Mouse (Mus musculus): ENCODE measurements around the gene Nkx1-2. TPM values are rescaled to one million over a fixed set of nuclear protein-coding genes. Genes with fewer than 3 reads are reported as not detected.

The Nkx1-2 gene
- total RNA-seq, 1 experiment, result 0.80 TPM

DNA sequence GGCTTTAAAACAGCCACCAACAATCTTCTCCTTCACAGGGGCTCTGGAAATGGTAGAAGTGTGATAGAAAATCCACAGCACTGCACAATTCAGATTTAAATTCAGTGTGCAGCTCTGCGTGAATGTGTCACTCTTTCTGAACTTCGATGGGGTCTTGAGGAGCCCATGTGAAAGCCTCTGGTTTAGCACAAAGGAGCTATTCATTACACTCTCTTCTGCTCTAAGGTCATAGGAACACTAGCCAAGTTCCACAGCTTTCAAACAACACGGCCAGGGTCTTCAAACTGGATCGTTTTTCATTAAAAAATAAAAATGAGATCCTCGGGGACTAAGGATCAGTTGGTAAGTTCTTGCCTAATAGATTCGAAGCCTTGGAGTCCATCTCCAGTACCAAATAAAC, 26.2 kb downstream of the Nkx1-2 start:
- TF ChIP-seq HCFC1 (IDR thresholded peaks at IDR 0.05; ENCODE audit: borderline replicate concordance, insufficient read depth, low read length), result no peak
- no peak for TF ChIP-seq MAFK (IDR thresholded peaks at IDR 0.05; ENCODE audit: insufficient read depth, low read depth, low read length)
- no peak for TF ChIP-seq CHD2 (IDR thresholded peaks at IDR 0.05; ENCODE audit: low read depth, low read length)
- TF ChIP-seq ZNF384 (IDR thresholded peaks at IDR 0.05; ENCODE audit: low read depth, low read length), result no peak
- no peak for TF ChIP-seq ZC3H11A (IDR thresholded peaks at IDR 0.05; ENCODE audit: borderline replicate concordance, low read depth, low read length)
- H3K4me1 ChIP-seq (ENCODE audit: control insufficient read depth in 2 of 2, insufficient read depth in 2 of 2, low read length in 2 of 2, poor library complexity in 1 of 2), result no peaks in the 10 kb centered on the region
- in situ Hi-C loops (cut with MboI; ENCODE audit: low sequenced_read_pairs in 2 of 2, unreplicated experiment in 2 of 2), result no loop called here
- H3K27ac ChIP-seq (ENCODE audit: insufficient read depth, low read depth, low read length, poor library complexity, severe bottlenecking), result no peak overlapping the region
- peaks cover 6% of the 10 kb centered on the region; the same call in 1 of the 2 replicates for H3K36me3 ChIP-seq (ENCODE audit: control insufficient read depth, insufficient read depth, low read length, poor library complexity, severe bottlenecking)
- no peak for DNase-seq (ENCODE audit: low read depth, low spot score)
- no peak overlapping the region for H3K4me3 ChIP-seq (ENCODE audit: insufficient read depth in 1 of 2, low read depth in 1 of 2, low read length in 2 of 2, poor library complexity in 1 of 2, severe bottlenecking in 1 of 2)
- H3K9me3 ChIP-seq (ENCODE audit: control insufficient read depth, insufficient read depth, low read depth, low read length), result no peaks in the 10 kb centered on the region
- no peak overlapping the region for H3K9ac ChIP-seq (ENCODE audit: insufficient read depth, low read depth, low read length, poor library complexity, severe bottlenecking)

DNA sequence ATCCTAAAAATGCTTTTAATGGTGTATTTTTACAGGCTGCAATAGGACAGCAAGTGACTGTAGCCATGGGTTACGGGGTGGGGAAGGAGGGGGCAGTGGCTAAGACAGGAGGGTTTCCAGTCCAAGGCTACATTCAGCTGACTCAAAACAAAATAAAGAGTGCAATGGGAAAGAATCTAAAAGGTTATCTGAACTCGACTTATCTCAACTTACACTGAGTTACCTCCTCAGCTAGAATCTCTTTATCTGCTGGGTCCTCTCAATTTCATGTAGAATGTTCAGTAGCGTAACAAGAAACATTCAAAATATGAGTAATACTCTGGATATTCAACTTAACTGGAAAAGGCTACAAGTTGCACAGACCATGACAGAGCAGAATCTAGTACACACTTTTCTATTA, 26.7 kb downstream of the Nkx1-2 start:
- in situ Hi-C loops (cut with MboI; ENCODE audit: low sequenced_read_pairs in 2 of 2, unreplicated experiment in 2 of 2), result no loop called here
- no peak for TF ChIP-seq ZNF384 (IDR thresholded peaks at IDR 0.05; ENCODE audit: low read depth, low read length)
- TF ChIP-seq HCFC1 (IDR thresholded peaks at IDR 0.05; ENCODE audit: borderline replicate concordance, insufficient read depth, low read length), result no peak
- TF ChIP-seq CHD2 (IDR thresholded peaks at IDR 0.05; ENCODE audit: low read depth, low read length), result no peak
- no peak for TF ChIP-seq MAFK (IDR thresholded peaks at IDR 0.05; ENCODE audit: insufficient read depth, low read depth, low read length)
- no peak for TF ChIP-seq ZC3H11A (IDR thresholded peaks at IDR 0.05; ENCODE audit: borderline replicate concordance, low read depth, low read length)

GRCm38 (mm10) chr7:132571481-132571880, 28.0 kb downstream of the Nkx1-2 start:
- Histone ChIP-seq H3K27ac (ENCODE audit: insufficient read depth, low read depth, low read length, poor library complexity, severe bottlenecking) (no peak overlapping the region), H3K9ac (ENCODE audit: insufficient read depth, low read depth, low read length, poor library complexity, severe bottlenecking) (no peak overlapping the region), H3K4me3 (ENCODE audit: insufficient read depth in 1 of 2, low read depth in 1 of 2, low read length in 2 of 2, poor library complexity in 1 of 2, severe bottlenecking in 1 of 2) (no peak overlapping the region), H3K9me3 (ENCODE audit: control insufficient read depth, insufficient read depth, low read depth, low read length) (no peaks in the 10 kb centered on the region), H3K4me1 (ENCODE audit: control insufficient read depth in 2 of 2, insufficient read depth in 2 of 2, low read length in 2 of 2, poor library complexity in 1 of 2) (no peaks in the 10 kb centered on the region), H3K36me3 (ENCODE audit: control insufficient read depth, insufficient read depth, low read length, poor library complexity, severe bottlenecking) (peaks cover 8% of the 10 kb centered on the region)
- TF ChIP-seq ZNF384 (IDR thresholded peaks at IDR 0.05; ENCODE audit: low read depth, low read length) (no peak), MAFK (IDR thresholded peaks at IDR 0.05; ENCODE audit: insufficient read depth, low read depth, low read length) (no peak), HCFC1 (IDR thresholded peaks at IDR 0.05; ENCODE audit: borderline replicate concordance, insufficient read depth, low read length) (no peak), CHD2 (IDR thresholded peaks at IDR 0.05; ENCODE audit: low read depth, low read length) (no peak)
- in situ Hi-C loops (cut with MboI; ENCODE audit: low sequenced_read_pairs in 2 of 2, unreplicated experiment in 2 of 2), result no loop called here
- no peak for DNase-seq (ENCODE audit: low read depth, low spot score)

More for the DNA sequence above, 26.7 kb downstream of the Nkx1-2 start:
- Histone ChIP-seq H3K9ac (ENCODE audit: insufficient read depth, low read depth, low read length, poor library complexity, severe bottlenecking) (no peak overlapping the region), H3K4me1 (ENCODE audit: control insufficient read depth in 2 of 2, insufficient read depth in 2 of 2, low read length in 2 of 2, poor library complexity in 1 of 2) (no peaks in the 10 kb centered on the region), H3K4me3 (ENCODE audit: insufficient read depth in 1 of 2, low read depth in 1 of 2, low read length in 2 of 2, poor library complexity in 1 of 2, severe bottlenecking in 1 of 2) (no peak overlapping the region), H3K36me3 (ENCODE audit: control insufficient read depth, insufficient read depth, low read length, poor library complexity, severe bottlenecking) (peaks cover 7% of the 10 kb centered on the region; the same call in 1 of the 2 replicates), H3K27ac (ENCODE audit: insufficient read depth, low read depth, low read length, poor library complexity, severe bottlenecking) (no peak overlapping the region), H3K9me3 (ENCODE audit: control insufficient read depth, insufficient read depth, low read depth, low read length) (no peaks in the 10 kb centered on the region)
- no peak for DNase-seq (ENCODE audit: low read depth, low spot score)

DNA sequence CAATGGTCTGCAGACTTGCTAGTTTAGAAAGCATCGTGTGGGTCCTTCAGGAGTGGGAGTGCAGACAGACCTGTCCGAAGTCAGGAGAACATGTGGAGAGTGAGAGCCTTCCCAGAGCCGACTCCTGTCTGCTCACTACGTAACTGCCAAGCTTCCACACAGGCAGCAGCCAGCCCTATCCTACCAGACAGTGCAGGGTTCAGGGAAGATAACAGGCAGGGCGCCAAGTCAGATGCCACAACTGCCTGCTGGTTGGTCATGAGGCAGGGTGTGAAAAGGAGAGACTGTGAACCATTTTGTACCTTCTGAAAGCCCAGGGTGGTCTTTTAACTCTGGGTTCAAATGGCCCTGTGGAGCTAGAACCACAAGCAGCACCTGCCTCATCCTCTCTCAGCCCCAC, 29.4 kb downstream of the Nkx1-2 start:
- in situ Hi-C loops (cut with MboI; ENCODE audit: low sequenced_read_pairs in 2 of 2, unreplicated experiment in 2 of 2), result no loop called here
- TF ChIP-seq ZC3H11A (IDR thresholded peaks at IDR 0.05; ENCODE audit: borderline replicate concordance, low read depth, low read length) (no peak), ZNF384 (IDR thresholded peaks at IDR 0.05; ENCODE audit: low read depth, low read length) (no peak), HCFC1 (IDR thresholded peaks at IDR 0.05; ENCODE audit: borderline replicate concordance, insufficient read depth, low read length) (no peak), MAFK (IDR thresholded peaks at IDR 0.05; ENCODE audit: insufficient read depth, low read depth, low read length) (no peak), CHD2 (IDR thresholded peaks at IDR 0.05; ENCODE audit: low read depth, low read length) (no peak)

DNA sequence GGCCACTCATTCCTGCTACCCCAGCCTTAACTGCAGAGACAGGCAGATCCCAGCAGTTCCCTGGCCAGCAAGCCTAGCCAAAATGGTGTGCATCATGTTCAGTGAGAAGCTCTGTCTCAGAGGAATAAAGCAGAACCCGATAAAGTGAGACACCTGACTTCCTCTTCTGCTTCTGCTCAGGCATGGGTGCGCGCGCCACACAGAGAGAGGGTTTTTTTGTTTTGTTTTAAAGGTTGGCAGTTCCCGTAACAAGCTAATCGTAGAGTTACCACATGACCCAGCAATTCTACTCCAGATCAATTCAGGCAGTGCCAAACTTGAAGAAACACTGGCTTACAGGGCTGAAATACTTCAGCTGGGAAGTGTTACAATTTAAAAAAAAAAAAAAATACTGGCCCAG, 30.6 kb downstream of the Nkx1-2 start:
- Histone ChIP-seq H3K4me3 (ENCODE audit: insufficient read depth in 1 of 2, low read depth in 1 of 2, low read length in 2 of 2, poor library complexity in 1 of 2, severe bottlenecking in 1 of 2) (no peak overlapping the region), H3K4me1 (ENCODE audit: control insufficient read depth in 2 of 2, insufficient read depth in 2 of 2, low read length in 2 of 2, poor library complexity in 1 of 2) (no peaks in the 10 kb centered on the region), H3K9me3 (ENCODE audit: control insufficient read depth, insufficient read depth, low read depth, low read length) (no peaks in the 10 kb centered on the region), H3K36me3 (ENCODE audit: control insufficient read depth, insufficient read depth, low read length, poor library complexity, severe bottlenecking) (peaks cover 10% of the 10 kb centered on the region), H3K9ac (ENCODE audit: insufficient read depth, low read depth, low read length, poor library complexity, severe bottlenecking) (no peak overlapping the region), H3K27ac (ENCODE audit: insufficient read depth, low read depth, low read length, poor library complexity, severe bottlenecking) (no peak overlapping the region)
- DNase-seq (ENCODE audit: low read depth, low spot score), result no peak
- TF ChIP-seq ZNF384 (IDR thresholded peaks at IDR 0.05; ENCODE audit: low read depth, low read length) (no peak), ZC3H11A (IDR thresholded peaks at IDR 0.05; ENCODE audit: borderline replicate concordance, low read depth, low read length) (no peak), MAFK (IDR thresholded peaks at IDR 0.05; ENCODE audit: insufficient read depth, low read depth, low read length) (no peak), HCFC1 (IDR thresholded peaks at IDR 0.05; ENCODE audit: borderline replicate concordance, insufficient read depth, low read length) (no peak), CHD2 (IDR thresholded peaks at IDR 0.05; ENCODE audit: low read depth, low read length) (no peak)
- in situ Hi-C loops (cut with MboI; ENCODE audit: low sequenced_read_pairs in 2 of 2, unreplicated experiment in 2 of 2), result no loop called here

More for the DNA sequence above, 29.4 kb downstream of the Nkx1-2 start:
- Histone ChIP-seq H3K36me3 (ENCODE audit: control insufficient read depth, insufficient read depth, low read length, poor library complexity, severe bottlenecking) (peaks cover 8% of the 10 kb centered on the region), H3K9me3 (ENCODE audit: control insufficient read depth, insufficient read depth, low read depth, low read length) (no peaks in the 10 kb centered on the region), H3K9ac (ENCODE audit: insufficient read depth, low read depth, low read length, poor library complexity, severe bottlenecking) (no peak overlapping the region), H3K27ac (ENCODE audit: insufficient read depth, low read depth, low read length, poor library complexity, severe bottlenecking) (no peak overlapping the region), H3K4me1 (ENCODE audit: control insufficient read depth in 2 of 2, insufficient read depth in 2 of 2, low read length in 2 of 2, poor library complexity in 1 of 2) (no peaks in the 10 kb centered on the region), H3K4me3 (ENCODE audit: insufficient read depth in 1 of 2, low read depth in 1 of 2, low read length in 2 of 2, poor library complexity in 1 of 2, severe bottlenecking in 1 of 2) (no peak overlapping the region)
- DNase-seq (ENCODE audit: low read depth, low spot score), result no peak

Data from ES-E14 (cell line).